Mouse (Mus musculus) Patski (cell line): ENCODE data around the gene Tulp4. TPM values are rescaled to one million over a fixed set of nuclear protein-coding genes. Genes with fewer than 3 reads are reported as not detected.

Experiments used
- ATAC-seq: fragments of 100-300 bp; one replicate; pipeline ENCODE4 v1.8.0; 2021
- CTCF ChIA-PET: fragments of 350-600 bp; sonication (Branson Sonifier 250); formaldehyde crosslinking; loops from one replicate; lab custom pipeline; 2022; ENCODE audit warnings: inconsistent platforms; lab: Charles Lee
- POLR2A ChIA-PET: fragments of 350-600 bp; sonication (Branson Sonifier 250); formaldehyde crosslinking; loops from one replicate; lab custom pipeline; 2022; ENCODE audit warnings: antibody characterized with exemption, inconsistent platforms; lab: Charles Lee
- DNase-seq: peaks from one replicate; pipeline ENCODE4 v3.0.0-alpha.2; 2011; ENCODE audit warnings: low read depth, low spot score
- H3K27me3 ChIP-seq: fragments of 371-371 bp; one replicate; pipeline ENCODE4 v1.5.1; 2021
- CTCF ChIP-seq: fragments of 100-300 bp; IDR thresholded peaks from one replicate; pipeline ENCODE4 v1.5.1; 2021
- in situ Hi-C: fragments of 300-500 bp; cut with MboI; formaldehyde crosslinking; loops from 3 replicates; pipeline ENCODE4 v1.11.1; 2018; ENCODE audit warnings: low pct_unique_long_range_greater_than_20kb, mixed read lengths
- polyA plus RNA-seq: library from polyadenylated mRNA; unstranded; gene quantifications from one replicate; pipeline ENCODE4 v1.2.3, GENCODE M21; 2021

Gene Tulp4
- polyA plus RNA-seq, 1 experiment from 2014 or later = 70.8 TPM

GRCm38 (mm10) chr17:6153581-6153980 is 47.3 kb downstream of the Tulp4 start:
- no peak for TF ChIP-seq CTCF
- no peak for ATAC-seq
- POLR2A ChIA-PET = no interaction called here
- CTCF ChIA-PET = interaction anchor here (1.0 kb wide), 1 partner anchor 15 kb away, joined by 3 read pairs; no protein-coding TSS in a partner anchor
- DNase-seq = no peak
- H3K27me3 ChIP-seq = no peaks in the 10 kb centered on the region
- in situ Hi-C loops = no loop called here

GRCm38 (mm10) chr17:6154366-6154765 is 48.1 kb downstream of the Tulp4 start:
- CTCF ChIA-PET = interaction anchor here (0.9 kb wide), 1 partner anchor 35 kb away, joined by 3 read pairs; no protein-coding TSS in a partner anchor
- ATAC-seq (no peak), DNase-seq (no peak)
- no peak for TF ChIP-seq CTCF
- in situ Hi-C loops = no loop called here
- H3K27me3 ChIP-seq = no peaks in the 10 kb centered on the region
- POLR2A ChIA-PET = no interaction called here

GRCm38 (mm10) chr17:6160495-6160894 is 54.3 kb downstream of the Tulp4 start:
- in situ Hi-C loops = no loop called here
- DNase-seq (no peak), ATAC-seq (no peak)
- POLR2A ChIA-PET = interaction anchor here (0.6 to 0.7 kb wide), 2 partner anchors 16 to 34 kb away, joined by 3 read pairs; no protein-coding TSS in a partner anchor
- no peak for TF ChIP-seq CTCF
- no peaks in the 10 kb centered on the region for H3K27me3 ChIP-seq
- CTCF ChIA-PET = interaction anchor here (1.1 to 1.8 kb wide), 4 partner anchors 8 to 27 kb away, joined by 3 to 6 read pairs (median 4); no protein-coding TSS in a partner anchor

- TF ChIP-seq CTCF = no peak
- H3K27me3 ChIP-seq = no peaks in the 10 kb centered on the region
- POLR2A ChIA-PET = no interaction called here
- no peak for DNase-seq
- CTCF ChIA-PET = interaction anchor here (0.7 to 1.9 kb wide), 3 partner anchors 12 to 50 kb away, joined by 3 to 4 read pairs (median 4); no protein-coding TSS in a partner anchor
- in situ Hi-C loops = no loop called here
- ATAC-seq = no peak
These were observed 55.7 kb downstream of the Tulp4 start for GRCm38 (mm10) chr17:6161916-6162315.

GRCm38 (mm10) chr17:6162761-6163160 is 56.5 kb downstream of the Tulp4 start:
- no peaks in the 10 kb centered on the region for H3K27me3 ChIP-seq
- ChIA-PET CTCF (interaction anchor here (0.9 to 1.9 kb wide), 2 partner anchors 13 to 51 kb away, joined by 4 read pairs; no protein-coding TSS in a partner anchor), POLR2A (interaction anchor here (0.6 to 1.4 kb wide), 3 partner anchors 12 to 16 kb away, joined by 3 to 4 read pairs (median 3); no protein-coding TSS in a partner anchor)
- ATAC-seq = no peak
- no peak for DNase-seq
- in situ Hi-C loops = no loop called here
- no peak for TF ChIP-seq CTCF

GRCm38 (mm10) chr17:6164911-6165310 is 58.7 kb downstream of the Tulp4 start:
- ChIA-PET CTCF (no interaction called here), POLR2A (interaction anchor here (1.4 kb wide), 1 partner anchor 57 kb away, joined by 4 read pairs; no protein-coding TSS in a partner anchor)
- H3K27me3 ChIP-seq = no peaks in the 10 kb centered on the region
- in situ Hi-C loops = no loop called here
- DNase-seq = peak; percentile 65
- ATAC-seq = no peak
- no peak for TF ChIP-seq CTCF

- no peak for DNase-seq
These were observed 66.2 kb downstream of the Tulp4 start for GRCm38 (mm10) chr17:6172440-6172839.

GRCm38 (mm10) chr17:6172926-6173690 is 66.9 kb downstream of the Tulp4 start:
- ChIA-PET CTCF (interaction anchor here (0.9 to 1.2 kb wide), 3 partner anchors 9 to 69 kb away, joined by 3 read pairs; no protein-coding TSS in a partner anchor), POLR2A (no interaction called here)
- in situ Hi-C loops = no loop called here
- H3K27me3 ChIP-seq = no peaks in the 10 kb centered on the region
- TF ChIP-seq CTCF = no peak
- peak; percentile 98 for ATAC-seq
- no peak for DNase-seq

More at GRCm38 (mm10) chr17:6172440-6172839, 66.2 kb downstream of the Tulp4 start:
- no peaks in the 10 kb centered on the region for H3K27me3 ChIP-seq
- ATAC-seq = no peak
- in situ Hi-C loops = no loop called here
- POLR2A ChIA-PET = no interaction called here
- CTCF ChIA-PET = interaction anchor here (0.9 to 1.2 kb wide), 2 partner anchors 9 to 15 kb away, joined by 3 read pairs; no protein-coding TSS in a partner anchor
- TF ChIP-seq CTCF = no peak

- in situ Hi-C loops = no loop called here
- DNase-seq (no peak), ATAC-seq (no peak)
- POLR2A ChIA-PET = no interaction called here
- CTCF ChIA-PET = interaction anchor here (1.0 kb wide), 1 partner anchor 77 kb away, joined by 3 read pairs; no protein-coding TSS in a partner anchor
- no peak for TF ChIP-seq CTCF
- no peaks in the 10 kb centered on the region for H3K27me3 ChIP-seq
These were observed 68.3 kb downstream of the Tulp4 start for GRCm38 (mm10) chr17:6174574-6174973.

- TF ChIP-seq CTCF = no peak
- CTCF ChIA-PET = interaction anchor here (1.0 kb wide), 1 partner anchor 10 kb away, joined by 4 read pairs; no protein-coding TSS in a partner anchor
These were observed 72.5 kb downstream of the Tulp4 start for GRCm38 (mm10) chr17:6178564-6179267.

More at GRCm38 (mm10) chr17:6178564-6179267, 72.5 kb downstream of the Tulp4 start:
- no peak for DNase-seq
- in situ Hi-C loops = no loop called here
- POLR2A ChIA-PET = no interaction called here
- H3K27me3 ChIP-seq = no peaks in the 10 kb centered on the region
- ATAC-seq = no peak
